Mouse (Mus musculus) spleen, adult 2 months (tissue): ENCODE data around the gene Bcl2.

Experiments used
- CTCF ChIP-seq: fragments of 200-500 bp; IDR thresholded peaks from 2 replicates; pipeline ENCODE4 v1.5.1; 2011; ENCODE audit warnings: mild to moderate bottlenecking, inconsistent platforms; ENCODE audit not compliant: insufficient read depth, insufficient read length, insufficient replicate concordance; ENCODE audit errors: extremely low read depth
- POLR2A ChIP-seq: fragments of 200-500 bp; IDR thresholded peaks from 2 replicates; pipeline ENCODE4 v1.6.1; 2011; ENCODE audit warnings: low read depth, low read length, inconsistent platforms

DNA sequence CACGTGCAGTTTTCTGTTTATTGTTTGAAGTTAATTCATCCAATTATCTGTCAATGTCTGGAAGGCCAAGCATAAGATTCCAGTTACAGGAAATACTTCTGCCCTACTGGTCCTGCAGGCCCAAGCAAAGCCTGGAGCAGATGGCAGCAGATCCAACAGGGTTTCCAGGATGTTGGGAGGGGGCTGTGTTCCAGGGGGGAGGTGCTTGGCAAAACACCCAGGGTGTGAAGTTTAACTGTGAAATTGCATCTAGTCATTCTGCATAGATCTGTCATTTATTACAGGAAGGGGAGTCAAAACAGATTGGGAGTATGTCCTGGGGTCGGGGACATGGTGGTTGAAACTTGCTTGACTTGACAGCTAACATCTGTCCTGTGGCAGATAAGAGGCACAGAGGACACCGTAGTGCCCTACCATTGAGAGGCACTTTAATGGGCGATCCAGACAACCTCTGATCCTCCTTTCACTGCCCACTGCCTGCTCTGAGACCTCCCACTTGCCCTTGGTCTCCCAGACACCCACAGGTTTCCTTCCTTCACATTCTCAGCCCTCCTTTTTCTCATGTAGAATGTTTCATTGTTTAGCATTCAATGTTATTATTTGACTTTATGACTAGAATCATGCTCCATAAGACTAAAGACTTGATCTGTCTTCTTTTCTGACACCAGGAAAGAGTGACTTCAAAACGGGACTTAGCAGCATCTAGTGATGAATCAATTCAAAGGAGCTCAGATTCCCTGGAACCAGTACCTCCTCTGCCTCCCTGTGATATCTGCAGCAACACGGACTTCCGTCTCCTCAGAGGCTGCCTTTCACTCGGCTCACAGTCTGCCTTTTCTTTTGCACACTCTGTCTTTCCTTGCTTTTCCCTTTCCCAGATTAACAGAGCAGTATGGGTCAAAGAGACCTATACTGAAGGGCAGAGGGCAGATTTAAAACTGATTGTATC lies 47.7 kb downstream of the Bcl2 start:
- TF ChIP-seq POLR2A, result no peak
- TF ChIP-seq CTCF, result no peak
